Mouse (Mus musculus): ENCODE results near the gene Kmt5a. TPM values are rescaled to one million over a fixed set of nuclear protein-coding genes. Genes with fewer than 3 reads are reported as not detected.

Kmt5a gene
- polyA plus RNA-seq (2012; rRNA removed) = 56.4 and 93.1 TPM in 2 replicates

DNA sequence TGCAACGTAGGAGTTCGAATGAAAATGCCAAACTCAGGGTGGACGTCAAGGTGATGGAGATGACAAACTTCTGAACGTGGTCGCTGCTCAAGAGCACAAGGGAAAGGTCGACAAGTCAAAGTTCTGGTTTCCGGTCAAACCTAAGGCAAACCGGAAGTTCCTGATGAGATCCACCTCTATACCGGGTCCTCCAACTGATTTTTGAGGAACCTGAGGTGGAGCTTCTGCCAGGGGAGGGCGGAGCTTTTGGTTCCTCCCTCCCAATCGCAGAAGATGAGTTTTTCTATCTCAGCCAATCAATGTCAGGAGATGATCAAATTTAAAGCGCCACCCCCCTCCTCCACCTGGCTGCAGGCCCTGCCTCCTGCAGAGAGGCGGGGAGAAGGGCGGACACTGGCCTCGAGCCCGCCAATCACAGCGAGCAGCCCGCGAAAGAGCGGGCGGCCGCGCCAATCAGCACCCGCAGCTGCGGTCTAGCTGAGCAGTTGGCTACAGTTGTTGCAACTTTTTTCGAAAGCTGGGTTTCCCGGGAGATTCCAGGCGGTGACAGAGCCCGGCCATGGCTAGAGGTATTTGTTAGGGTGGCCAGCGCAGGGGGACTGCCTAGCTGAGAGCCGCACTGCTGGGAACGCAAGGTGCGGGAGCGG is at the start of gene Kmt5a:
TSS of gene Kmt5a (plus strand) at position 484 of the 647 bp plus-strand sequence.
- DNase-seq (ENCODE audit: low read depth, low spot score) = no peak
- WGBS = under 1% methylated on average over 34 of the region's 34 CpGs

DNA sequence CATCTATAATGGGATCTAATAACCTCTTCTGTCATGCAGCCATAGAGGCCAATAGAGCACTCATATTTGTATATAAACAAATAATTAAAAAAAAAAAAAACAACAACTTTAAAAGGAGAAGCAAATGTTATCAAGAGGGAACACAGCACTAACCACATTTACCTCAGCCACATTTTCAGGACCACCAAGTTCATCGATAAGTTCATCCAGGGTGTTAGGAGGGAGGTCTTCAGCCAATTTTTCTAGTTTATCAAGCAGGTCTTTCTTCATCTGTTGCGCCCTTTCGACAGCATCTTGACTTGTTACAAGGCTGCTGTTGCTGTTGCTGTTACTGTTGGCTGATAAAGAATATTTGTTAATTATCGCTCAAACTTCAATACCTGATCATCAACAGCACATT is 47.3 kb upstream of the Kmt5a start:
- DNase-seq (ENCODE audit: low read depth, low spot score) = no peak
- 98% methylated on average over 4 of the region's 4 CpGs for WGBS

DNA sequence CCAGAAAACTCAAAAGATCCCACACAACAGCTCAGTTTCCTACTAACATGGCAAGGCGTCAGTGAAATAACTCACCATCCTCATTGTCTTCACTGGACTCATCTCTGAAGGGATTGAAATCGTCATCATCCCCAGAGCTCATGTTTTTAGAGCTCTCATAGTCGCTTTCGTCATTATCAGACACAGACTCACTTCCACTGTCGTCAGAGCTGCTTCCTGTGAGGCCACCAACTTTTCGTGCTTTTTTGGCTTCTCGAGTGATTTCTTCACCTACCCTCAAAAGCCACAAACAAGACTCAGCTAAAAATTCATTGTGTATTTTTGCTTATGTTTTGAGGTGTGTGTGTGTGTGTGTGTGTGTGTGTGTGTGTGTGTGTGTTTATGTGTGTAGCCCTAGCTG is 46.0 kb upstream of the Kmt5a start:
- 83% methylated on average over 7 of the region's 7 CpGs for WGBS
- no peak for DNase-seq (ENCODE audit: low read depth, low spot score)

DNA sequence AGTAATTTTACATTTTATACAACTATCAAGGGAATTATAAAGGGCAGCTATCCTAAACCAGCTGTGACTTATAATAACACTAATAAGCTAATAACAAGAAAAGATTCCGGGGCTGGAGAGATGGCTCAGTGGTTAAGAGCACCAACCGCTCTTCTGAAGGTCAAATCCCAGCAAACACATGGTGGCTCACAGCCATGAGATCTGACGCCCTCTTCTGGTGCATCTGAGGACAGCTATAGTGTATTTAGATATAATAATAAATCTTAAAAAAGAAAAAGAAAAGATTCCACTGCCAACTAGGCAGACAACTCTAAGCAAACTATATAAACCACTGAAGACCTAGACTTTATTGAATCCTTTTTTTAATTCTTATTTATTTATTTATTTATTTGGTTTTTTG is 28.9 kb upstream of the Kmt5a start:
- 76% methylated on average over 3 of the region's 3 CpGs for WGBS
- DNase-seq (ENCODE audit: low read depth, low spot score) = no peak

DNA sequence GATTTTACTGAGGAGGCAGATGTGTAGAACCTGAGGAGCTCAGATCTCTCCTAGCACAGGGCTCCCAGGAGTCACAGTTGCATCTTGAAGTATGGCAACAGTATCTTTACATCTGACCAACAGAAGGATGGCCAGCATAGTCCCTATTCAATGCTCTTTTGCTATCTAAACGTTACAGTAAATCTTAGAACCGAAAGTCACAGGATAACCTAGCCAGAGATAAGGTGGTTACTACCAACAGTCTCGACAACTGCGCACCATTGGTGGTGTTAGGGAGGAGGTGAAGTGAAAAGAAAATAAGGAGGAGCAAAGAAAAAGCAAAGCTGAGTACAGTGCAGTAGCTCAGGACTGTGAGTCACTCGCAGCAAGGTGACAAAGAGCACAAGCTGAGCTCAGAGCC is 27.6 kb upstream of the Kmt5a start:
- no peak for DNase-seq (ENCODE audit: low read depth, low spot score)

DNA sequence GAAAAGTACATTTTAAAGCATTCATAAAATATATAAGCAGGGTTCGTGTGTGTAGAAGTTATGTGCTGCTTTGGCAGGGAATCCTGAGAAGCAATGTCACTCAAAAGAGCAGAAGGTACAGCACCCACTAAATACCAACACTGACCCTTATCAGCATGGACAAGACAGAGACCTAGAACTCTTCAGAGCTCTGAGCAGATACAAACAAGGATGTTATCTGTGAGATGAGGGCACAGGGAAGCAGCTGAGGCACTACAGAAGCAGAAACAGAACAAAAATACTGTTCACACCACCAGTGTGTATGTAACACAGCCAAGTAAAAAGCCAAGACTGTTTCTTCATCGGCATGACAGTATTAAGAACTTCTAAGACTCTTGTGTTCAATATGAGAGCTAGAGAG is 20.8 kb upstream of the Kmt5a start:
- 84% methylated on average over 2 of the region's 2 CpGs for WGBS
- no peak for DNase-seq (ENCODE audit: low read depth, low spot score)

More for the DNA sequence above, 27.6 kb upstream of the Kmt5a start:
- WGBS = 89% methylated on average over 5 of the region's 5 CpGs

DNA sequence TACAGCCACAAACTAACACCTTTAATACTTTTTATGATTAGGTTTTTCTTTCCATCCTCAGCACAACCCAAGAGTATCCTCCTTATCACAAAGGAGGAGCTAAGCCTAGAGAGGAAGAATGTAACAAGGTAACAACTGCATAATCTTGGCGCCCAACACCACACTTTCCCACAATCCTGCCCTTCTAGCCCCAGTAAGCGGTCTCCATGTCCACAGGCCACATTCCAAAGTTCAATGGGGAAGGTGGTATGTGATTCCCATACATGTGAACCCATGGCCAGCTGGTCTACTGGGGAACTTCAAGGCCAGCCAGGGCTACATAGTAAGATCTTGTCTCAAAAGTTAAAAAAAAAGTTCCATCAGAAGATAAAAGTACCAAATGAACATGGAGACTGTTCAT is 17.9 kb upstream of the Kmt5a start:
- DNase-seq (ENCODE audit: low read depth, low spot score) = no peak
- 69% methylated on average over 2 of the region's 2 CpGs for WGBS

DNA sequence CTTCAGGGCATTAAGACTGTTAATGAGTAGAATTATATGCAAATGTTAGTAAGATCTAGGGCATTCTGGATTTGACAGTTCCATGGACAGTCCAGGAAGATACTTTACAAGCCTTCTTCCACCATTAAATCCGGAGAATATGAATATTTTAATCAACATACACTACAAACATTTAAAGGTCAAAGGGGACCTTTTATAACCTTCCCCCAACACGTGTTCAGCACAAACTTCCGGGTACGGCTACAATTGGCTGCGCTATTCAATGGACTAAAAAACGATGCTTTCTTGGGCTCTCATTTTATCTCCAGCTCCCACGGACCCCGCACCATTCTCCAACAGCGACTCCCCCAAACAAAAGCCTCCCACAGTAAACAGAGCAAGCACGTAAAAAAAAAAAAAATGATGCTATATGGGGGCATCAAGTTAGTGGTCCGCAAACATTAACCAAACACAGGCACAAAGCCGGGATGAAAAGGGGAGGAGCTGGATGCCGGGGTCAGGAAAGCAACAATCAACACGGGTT is 15.5 kb upstream of the Kmt5a start:
- DNase-seq (ENCODE audit: low read depth, low spot score) = no peak

DNA sequence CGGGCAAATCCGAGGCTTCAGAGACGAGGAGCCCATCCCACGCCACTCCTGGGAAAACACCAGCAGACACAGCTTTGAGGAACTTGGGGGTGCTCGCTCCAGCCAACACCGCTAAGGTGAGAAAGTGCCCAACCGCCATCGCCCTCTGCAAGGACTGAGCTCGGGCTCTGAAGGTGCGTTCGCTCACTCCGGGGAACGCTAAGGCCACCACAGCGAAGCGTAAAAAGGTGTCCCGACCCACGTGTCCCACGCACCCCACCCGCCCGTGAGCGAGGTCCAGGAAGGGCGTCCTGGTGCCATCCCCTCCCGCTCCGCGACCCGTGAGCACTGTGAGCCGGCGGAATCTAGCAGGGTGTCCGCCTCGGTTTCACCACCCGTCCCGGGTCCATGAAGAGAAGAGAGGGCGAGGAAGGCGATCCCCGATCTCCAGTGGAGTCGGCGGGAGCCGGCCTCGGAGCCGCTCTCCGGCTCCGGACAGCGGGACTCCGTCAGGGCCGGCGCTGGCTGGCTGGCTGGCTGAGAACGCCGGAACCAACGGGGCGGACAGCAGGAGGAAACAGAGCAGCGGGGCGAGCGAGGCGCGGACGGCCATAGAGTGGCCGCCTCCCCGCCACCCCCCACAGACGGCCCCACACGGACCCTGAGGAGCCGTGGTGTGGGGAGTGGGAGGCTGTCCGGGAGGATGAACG is 14.9 kb upstream of the Kmt5a start:
- no peak for DNase-seq (ENCODE audit: low read depth, low spot score)
- WGBS = under 1% methylated on average over 63 of the region's 63 CpGs

More for the DNA sequence above, 15.5 kb upstream of the Kmt5a start:
- under 1% methylated on average over 14 of the region's 14 CpGs for whole genome bisulfite sequencing

DNA sequence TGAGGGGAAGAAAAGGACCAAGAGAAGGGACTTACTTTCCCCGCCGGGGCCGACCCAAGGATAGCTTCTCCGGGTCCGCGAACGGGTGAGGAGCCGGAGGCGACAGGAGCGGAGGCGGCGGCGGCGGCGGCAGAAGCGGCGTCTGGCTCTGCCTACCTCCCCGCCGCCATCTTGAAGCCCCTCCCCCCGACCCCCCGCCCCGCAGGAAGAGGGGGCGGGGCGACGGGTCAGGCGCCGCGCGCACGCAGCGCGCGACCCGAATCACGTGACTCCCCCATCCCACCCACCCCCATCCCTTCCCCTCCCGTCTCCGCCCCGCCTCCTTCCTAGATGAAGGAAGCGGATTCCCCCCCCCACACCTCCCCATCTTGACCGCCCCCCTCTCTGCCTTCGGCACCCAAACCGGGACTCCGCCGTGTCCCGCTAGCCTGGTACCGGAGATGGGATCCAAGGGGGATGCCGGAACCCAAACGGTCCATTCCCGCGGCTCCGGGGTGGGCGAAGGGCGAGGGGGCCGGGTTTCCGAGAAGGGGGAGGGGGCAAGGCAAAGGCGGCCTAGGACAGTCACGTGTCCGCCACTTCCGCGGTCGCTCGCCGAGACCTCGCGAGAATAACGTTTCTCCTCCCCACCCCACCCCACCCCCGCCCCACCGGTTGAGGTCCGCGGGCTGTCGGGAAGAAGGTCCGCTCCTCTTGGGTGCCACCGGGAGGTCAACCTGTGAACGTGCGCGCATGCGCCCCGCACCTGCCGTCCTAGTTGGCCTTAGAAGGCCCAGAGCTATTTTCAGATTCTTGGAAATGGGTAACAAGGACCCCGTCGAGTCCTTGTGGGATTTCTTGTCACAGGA is 14.1 kb upstream of the Kmt5a start, which contains the start of gene Sbno1:
TSS of gene Sbno1 (minus strand) at position 590 of the 848 bp plus-strand sequence.
- DNase-seq (ENCODE audit: low read depth, low spot score) = no peak
- WGBS = under 1% methylated on average over 72 of the region's 81 CpGs

DNA sequence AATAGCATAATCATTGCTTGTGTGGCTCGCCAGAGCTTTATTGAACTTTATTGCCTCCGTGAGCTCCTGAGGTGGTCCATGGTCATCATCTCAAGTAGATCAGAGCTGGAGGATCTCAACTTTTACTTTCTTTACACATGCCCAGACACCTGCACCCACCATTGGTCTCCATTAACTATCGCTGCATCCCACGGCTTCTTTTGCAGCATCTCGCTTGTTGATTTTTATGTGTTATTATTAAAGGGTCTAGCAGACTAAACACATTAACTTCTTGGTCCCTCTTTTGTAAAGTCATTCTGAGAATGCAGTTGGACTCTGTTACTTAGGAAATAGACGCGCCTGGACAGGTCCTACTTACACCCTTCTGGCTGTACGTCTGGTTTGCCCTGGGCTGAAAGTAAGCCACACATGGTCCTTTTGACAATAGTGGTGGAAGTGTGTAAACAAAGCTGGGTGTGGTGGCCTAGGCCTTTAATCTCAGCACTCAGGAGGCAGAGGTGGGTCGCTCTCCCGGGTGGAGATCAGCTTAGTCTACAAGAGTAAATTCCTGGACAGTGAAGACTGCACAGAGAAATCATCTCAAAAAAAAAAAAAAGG is 13.2 kb upstream of the Kmt5a start:
- no peak for DNase-seq (ENCODE audit: low read depth, low spot score)
- WGBS = 58% methylated on average over 10 of the region's 10 CpGs

DNA sequence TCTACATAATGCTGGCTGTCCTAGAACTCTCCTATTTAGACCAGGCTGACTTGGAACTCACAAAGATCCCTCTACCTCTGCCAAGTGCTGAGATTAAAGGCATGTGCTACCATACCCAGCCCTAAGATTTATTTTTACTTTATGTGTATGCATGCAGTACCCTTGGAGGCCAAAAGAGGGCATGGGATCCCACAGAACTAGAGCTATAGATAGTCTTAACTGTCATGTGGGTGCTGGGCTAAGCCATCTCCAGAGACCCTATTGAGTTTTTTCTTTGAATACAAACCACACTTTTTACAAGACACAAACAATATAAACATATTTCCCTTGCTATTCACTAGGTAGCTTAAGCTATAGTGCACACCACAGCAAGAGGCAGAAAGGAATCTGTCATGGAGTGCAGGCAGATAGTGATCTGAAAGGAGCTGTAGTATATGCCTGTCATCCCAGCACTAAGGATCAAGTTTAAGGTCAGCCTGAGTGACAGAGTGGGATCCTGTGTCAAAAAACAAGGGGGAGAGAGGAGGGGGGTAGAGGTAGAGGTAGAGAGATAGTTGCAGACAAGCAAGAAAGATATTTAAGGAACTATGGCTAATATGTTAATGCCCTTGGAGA is 7.2 kb upstream of the Kmt5a start:
- DNase-seq (ENCODE audit: low read depth, low spot score) = no peak

DNA sequence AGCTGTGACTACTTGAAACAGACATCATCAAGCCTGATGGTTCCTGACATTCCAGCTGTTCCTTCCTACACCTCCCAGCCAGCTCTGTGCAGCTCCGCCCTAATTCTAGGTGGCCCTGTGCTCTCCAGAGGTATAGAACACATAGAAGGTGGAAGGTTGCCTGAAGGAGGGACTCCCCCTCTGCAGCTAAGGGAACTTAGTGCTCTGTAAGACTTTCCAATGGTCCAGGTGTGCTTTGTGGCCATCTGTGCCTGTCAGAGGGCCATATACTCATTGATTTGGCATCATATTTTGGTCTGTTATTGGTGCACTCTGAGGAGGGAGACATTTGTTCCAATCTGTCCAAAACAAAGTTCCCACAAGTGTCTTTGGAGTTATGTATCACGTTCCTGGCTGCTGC is 6.7 kb upstream of the Kmt5a start:
- WGBS = 70% methylated on average over 2 of the region's 2 CpGs

DNA sequence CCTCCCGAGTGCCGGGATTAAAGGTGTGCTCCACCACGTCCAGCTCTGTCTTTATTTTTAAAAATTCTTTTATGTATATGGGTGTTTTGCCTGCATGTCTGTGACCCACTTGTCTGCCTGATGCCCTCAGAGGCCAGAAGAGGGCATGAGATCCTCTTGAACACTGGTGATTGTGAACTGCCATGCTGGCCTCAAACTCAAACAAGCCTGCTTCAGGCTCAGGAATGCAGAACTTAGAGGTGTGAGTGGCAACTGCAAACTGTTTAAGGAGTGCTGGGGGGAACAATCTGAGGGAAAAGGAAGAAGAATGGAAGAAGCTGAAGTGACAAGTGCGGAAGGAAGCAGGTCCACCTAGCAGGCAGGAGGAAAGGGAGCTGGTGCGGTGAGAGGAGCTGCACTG is 1.5 kb upstream of the Kmt5a start:
- 74% methylated on average over 5 of the region's 5 CpGs for WGBS
- no peak for DNase-seq (ENCODE audit: low read depth, low spot score)

More for the DNA sequence above, 6.7 kb upstream of the Kmt5a start:
- DNase-seq (ENCODE audit: low read depth, low spot score) = no peak

DNA sequence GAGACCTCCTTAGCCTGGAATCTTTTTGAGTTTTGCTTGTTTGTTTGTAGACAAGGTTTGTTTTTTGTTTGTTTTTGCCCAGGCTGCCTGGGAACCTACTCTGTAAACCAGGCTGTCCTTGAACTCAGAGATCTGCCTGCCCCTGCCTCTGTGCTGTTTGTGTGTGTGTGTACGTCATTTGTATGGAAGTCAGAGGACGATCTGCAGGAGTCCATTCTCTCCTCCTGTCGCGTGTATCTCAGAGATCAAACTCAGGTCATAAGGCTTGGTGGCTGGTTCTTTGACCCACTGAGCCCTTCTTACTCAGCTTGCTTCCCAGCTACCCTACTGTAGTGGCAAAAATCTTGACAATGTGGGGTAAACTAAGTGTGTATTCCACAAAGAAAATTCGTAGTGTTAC is 984 bp upstream of the Kmt5a start:
- DNase-seq (ENCODE audit: low read depth, low spot score) = no peak
- WGBS = 59% methylated on average over 5 of the region's 5 CpGs

DNA sequence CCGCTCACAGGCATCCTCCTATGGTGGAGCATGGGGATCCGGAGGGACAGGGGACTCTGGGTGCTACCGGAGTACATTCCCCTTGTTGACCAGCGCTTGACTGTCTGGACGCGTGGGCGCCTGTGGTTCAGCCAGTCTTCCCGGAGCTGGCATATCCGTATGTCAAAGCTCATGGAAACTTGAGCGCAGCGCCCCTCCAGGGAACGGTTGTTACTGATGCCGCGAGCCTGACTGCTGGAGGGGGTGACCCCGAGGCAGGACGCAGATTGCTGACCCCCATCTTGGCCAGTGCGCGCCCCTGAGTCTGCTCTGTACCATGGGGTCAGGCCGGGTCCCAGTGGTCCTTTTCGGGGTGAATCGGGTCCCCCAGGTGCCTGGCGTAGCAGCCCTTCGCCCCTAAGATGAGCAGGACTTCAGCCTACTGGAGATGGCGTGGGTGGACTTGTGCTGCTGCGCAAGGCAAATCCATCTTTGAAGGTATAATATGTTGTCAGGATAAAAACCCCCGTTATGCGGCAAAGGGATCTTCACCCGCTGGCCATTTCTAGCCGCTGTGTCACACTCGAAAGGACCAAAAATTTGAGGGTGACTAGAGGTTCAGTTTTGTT is 468 bp downstream of the Kmt5a start:
- under 1% methylated on average over 30 of the region's 30 CpGs for WGBS
- DNase-seq (ENCODE audit: low read depth, low spot score) = no peak

DNA sequence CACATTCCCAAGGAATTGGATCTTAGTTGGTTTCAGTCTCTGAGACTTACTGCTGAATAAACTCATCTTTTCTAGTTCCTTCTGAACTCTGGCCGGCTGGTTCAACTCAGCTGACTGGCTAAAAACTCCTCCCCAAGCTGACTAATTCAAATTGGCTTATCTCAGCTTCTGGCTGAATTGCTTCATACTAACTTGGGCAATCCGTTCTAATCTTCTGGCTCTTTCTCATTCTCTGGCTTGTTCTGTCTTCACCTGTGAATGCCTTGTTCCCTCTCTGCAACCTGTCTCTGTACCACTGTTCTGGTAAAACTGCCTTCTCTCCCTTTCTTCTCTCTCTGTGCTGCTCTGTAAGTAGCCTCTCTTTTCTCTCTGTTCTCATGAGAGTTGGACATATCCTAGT is 2.9 kb downstream of the Kmt5a start:
- WGBS = 35% methylated on average over 2 of the region's 2 CpGs
- no peak for DNase-seq (ENCODE audit: low read depth, low spot score)

DNA sequence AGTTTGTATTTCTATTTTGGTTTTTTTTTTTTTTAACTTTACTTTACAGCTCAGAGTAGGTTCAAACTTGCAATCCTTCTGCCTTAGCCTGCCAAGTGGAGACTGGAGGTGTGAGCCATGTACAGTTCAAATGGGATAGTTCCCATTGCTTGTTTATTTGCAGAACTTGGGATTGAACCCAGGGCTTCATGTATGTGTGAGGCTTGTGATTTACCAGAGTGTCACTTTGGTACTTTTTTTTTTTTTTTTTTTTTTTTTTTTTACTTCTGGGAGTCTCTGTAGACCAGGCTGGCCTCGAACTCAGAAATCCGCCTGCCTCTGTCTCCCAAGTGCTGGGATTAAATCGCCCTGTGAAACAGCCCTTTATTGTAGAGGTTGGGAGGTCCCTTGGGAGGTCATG is 4.5 kb downstream of the Kmt5a start:
- no peak for DNase-seq (ENCODE audit: low read depth, low spot score)
- WGBS = 66% methylated on average over 3 of the region's 3 CpGs

All from large intestine, adult 2 months (tissue).